Mouse (Mus musculus) testis, postnatal 14 days (tissue): ENCODE data around the gene Gm10668.
"Not testable (repeated sequence)": the region's sequence is repeated elsewhere in the genome, so short reads cannot be mapped to it uniquely, and the experiment has no call there.

Experiments
- DNase-seq: peaks from one replicate; pipeline ENCODE4 v3.0.0; 2021; ENCODE audit warnings: low spot score

Gm10668 gene

DNA sequence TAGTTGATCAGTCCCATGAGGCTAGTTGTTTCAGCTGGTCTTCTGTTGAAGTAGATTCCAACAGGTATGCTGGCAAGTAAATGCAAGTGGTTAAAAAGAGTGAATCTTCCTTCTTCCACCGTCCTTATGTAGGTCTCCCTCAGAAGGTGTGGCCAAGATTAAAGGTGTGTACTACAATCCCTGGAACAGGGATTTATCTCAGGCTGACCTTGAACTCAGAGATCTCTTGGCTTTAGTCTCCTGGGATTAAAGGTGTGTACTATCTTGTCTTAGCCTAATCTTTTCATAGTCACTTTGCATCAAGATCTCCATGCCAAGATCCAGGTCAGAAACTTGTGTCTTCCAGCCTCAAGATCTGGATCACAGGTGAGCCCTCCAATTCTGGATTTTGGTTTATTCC is at the start of gene Gm10668:
Gene Gm10668 (minus strand): TSS at position 101 of the 400 bp plus-strand sequence.
- DNase-seq = not testable (repeated sequence)

- not testable (repeated sequence) for DNase-seq
Observed at GRCm38 (mm10) chr7:20770885-20771284, 40.5 kb upstream of the Gm10668 start, which contains the start of gene Vmn1r112. Gene Vmn1r112 (plus strand): TSS chr7:20771185.

GRCm38 (mm10) chr7:20703116-20703515 is 27.3 kb downstream of the Gm10668 start, which contains the start of gene Vmn1r111:
Gene Vmn1r111 (minus strand): TSS chr7:20703216.
- not testable (repeated sequence) for DNase-seq
